Mouse (Mus musculus) cerebellum, adult 11-12 months (tissue): ENCODE data around the gene Pkn3.
"Not testable (repeated sequence)": the region's sequence is repeated elsewhere in the genome, so short reads cannot be mapped to it uniquely, and the experiment has no call there.

Experiments
- DNase-seq: peaks from one replicate; pipeline ENCODE4 v3.0.0; 2022

The Pkn3 gene

GRCm38 (mm10) chr2:30106364-30106763 is 28.9 kb downstream of the Pkn3 start:
- DNase-seq, result no peak

GRCm38 (mm10) chr2:30107646-30108045 is 30.2 kb downstream of the Pkn3 start:
- DNase-seq, result no peak

- DNase-seq, result no peak
These were observed 30.8 kb downstream of the Pkn3 start for GRCm38 (mm10) chr2:30108260-30108659.

GRCm38 (mm10) chr2:30111500-30111899 is 34.0 kb downstream of the Pkn3 start:
- DNase-seq, result no peak

GRCm38 (mm10) chr2:30112564-30112963 is 35.1 kb downstream of the Pkn3 start:
- no peak for DNase-seq

- no peak for DNase-seq
These were observed 42.2 kb downstream of the Pkn3 start for GRCm38 (mm10) chr2:30119641-30120051.

GRCm38 (mm10) chr2:30120269-30120668 is 42.8 kb downstream of the Pkn3 start:
- DNase-seq, result no peak

GRCm38 (mm10) chr2:30122766-30123165 is 45.3 kb downstream of the Pkn3 start:
- DNase-seq, result no peak

GRCm38 (mm10) chr2:30123729-30124471 is 46.4 kb downstream of the Pkn3 start:
- DNase-seq, result peak; percentile 65

- DNase-seq, result peak; percentile 95
These were observed 47.2 kb downstream of the Pkn3 start, which contains the start of gene Zer1 for GRCm38 (mm10) chr2:30124472-30125274. Gene Zer1, minus strand, starts transcription at chr2:30124585.

- no peak for DNase-seq
These were observed 51.3 kb downstream of the Pkn3 start for GRCm38 (mm10) chr2:30128789-30129188.

- no peak for DNase-seq
These were observed 52.7 kb downstream of the Pkn3 start for GRCm38 (mm10) chr2:30130156-30130555.

GRCm38 (mm10) chr2:30131240-30131639 is 53.8 kb downstream of the Pkn3 start:
- DNase-seq, result not testable (repeated sequence)

GRCm38 (mm10) chr2:30132801-30133612 is 55.5 kb downstream of the Pkn3 start:
- DNase-seq, result no peak

GRCm38 (mm10) chr2:30133613-30134377 is 56.3 kb downstream of the Pkn3 start, which contains the start of gene Tbc1d13:
Gene Tbc1d13, plus strand, starts transcription at chr2:30133746.
- peak; percentile 96 for DNase-seq

GRCm38 (mm10) chr2:30134378-30134711 is 56.9 kb downstream of the Pkn3 start:
- DNase-seq, result no peak

GRCm38 (mm10) chr2:30134928-30135620 is 57.6 kb downstream of the Pkn3 start:
- DNase-seq, result no peak

- no peak for DNase-seq
These were observed 59.0 kb downstream of the Pkn3 start for GRCm38 (mm10) chr2:30136458-30136857.

GRCm38 (mm10) chr2:30140021-30140420 is 62.5 kb downstream of the Pkn3 start:
- peak; percentile 81 for DNase-seq
